Mouse (Mus musculus) ES-E14 (cell line): ENCODE measurements around the gene 2900092C05Rik.

Source experiments
- CHD2 ChIP-seq: IDR thresholded peaks from 2 replicates; pipeline ENCODE4 v1.6.1; 2014; ENCODE audit warnings: mild to moderate bottlenecking, low read depth, low read length, inconsistent platforms
- HCFC1 ChIP-seq: IDR thresholded peaks from 2 replicates; pipeline ENCODE4 v1.6.1; 2012; ENCODE audit warnings: low read length, inconsistent platforms, borderline replicate concordance; ENCODE audit not compliant: insufficient read depth
- MAFK ChIP-seq: IDR thresholded peaks from 2 replicates; pipeline ENCODE4 v1.6.1; 2014; ENCODE audit warnings: mild to moderate bottlenecking, low read depth, low read length, inconsistent platforms; ENCODE audit not compliant: insufficient read depth
- ZC3H11A ChIP-seq: IDR thresholded peaks from 2 replicates; pipeline ENCODE4 v1.6.1; 2012; ENCODE audit warnings: low read depth, mild to moderate bottlenecking, inconsistent platforms, low read length, borderline replicate concordance
- ZNF384 ChIP-seq: IDR thresholded peaks from 2 replicates; pipeline ENCODE4 v1.6.1; 2012; ENCODE audit warnings: low read depth, low read length, inconsistent platforms

- TF ChIP-seq ZC3H11A (no peak), HCFC1 (0 out of 2 replicates have a peak, but pooled peaks have one; percentile 20), ZNF384 (peak; percentile 93), MAFK (no peak), CHD2 (no peak)
These were observed 33.3 kb upstream of the 2900092C05Rik start for GRCm38 (mm10) chr7:12479009-12479346.
